Mouse (Mus musculus) ovary, adult 10 weeks (tissue): Measurements from ENCODE around the gene Creg2. TPM values are rescaled to one million over a fixed set of nuclear protein-coding genes. Genes with fewer than 3 reads are reported as not detected.

Source experiments
- polyA plus RNA-seq: library from polyadenylated mRNA; stranded (reverse); fragments of 350-450 nt; fragmentation: Illumina TruSeq; extraction: RNeasy Lipid Tissue Mini Kit (QIAGEN cat#74804); gene quantifications from one replicate; pipeline ENCODE4 v1.2.3, GENCODE M21; 2014

Gene Creg2
- polyA plus RNA-seq, result 2.5 TPM

GRCm38 (mm10) chr1:39651241-39651548 is at the start of gene Creg2:
Creg2 (minus strand) TSS chr1:39651474.

DNA sequence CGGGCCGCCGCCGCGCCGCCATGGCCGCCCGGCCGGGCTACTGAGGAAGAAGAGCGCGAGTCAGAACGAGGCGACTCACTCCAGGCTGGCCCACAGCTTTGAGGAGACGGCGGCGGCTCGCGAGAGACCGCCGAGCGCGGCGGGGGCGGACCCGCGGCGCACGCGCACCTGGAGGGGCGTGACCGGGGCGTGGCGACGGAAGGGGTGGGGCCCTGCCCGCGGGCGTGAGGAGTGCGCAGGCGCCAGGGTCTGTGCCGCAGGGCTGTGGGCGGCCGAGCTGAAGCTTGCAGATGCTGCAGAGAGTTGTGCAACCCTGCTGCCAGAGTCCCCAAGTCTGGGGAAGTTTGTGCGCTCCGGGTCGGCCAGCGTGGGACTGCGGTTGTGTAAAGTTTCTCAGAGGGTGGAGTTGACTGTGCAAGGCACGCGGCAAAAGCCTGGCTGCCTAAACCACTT is 74.0 kb downstream of the Creg2 start, which contains the start of gene Rnf149:
Rnf149 (minus strand) TSS at position 153 of the 453 bp plus-strand sequence.

Other genes starting within 250 kb of the Creg2 start
- gene Tbc1d8, start 172.7 kb downstream of the Creg2 start, polyA plus RNA-seq, result 26.9 TPM
- gene Cnot11, start 116.5 kb downstream of the Creg2 start, polyA plus RNA-seq, result 99.6 TPM
- gene Rnf149, start 74.1 kb downstream of the Creg2 start, polyA plus RNA-seq, result 50.7 TPM
- gene Rfx8, start 69.5 kb upstream of the Creg2 start, polyA plus RNA-seq, result not detected
- not detected for gene Gm3646, start 153.9 kb upstream of the Creg2 start, polyA plus RNA-seq
- gene Map4k4, start 249.4 kb upstream of the Creg2 start, polyA plus RNA-seq, result 209 TPM